Mouse (Mus musculus): ENCODE results near the gene Mto1. TPM values are rescaled to one million over a fixed set of nuclear protein-coding genes. Genes with fewer than 3 reads are reported as not detected.

Gene Mto1
- polyA plus RNA-seq (2012; rRNA removed) (11.5 and 14.0 TPM in 2 replicates), polyA plus RNA-seq (2014; fragmentation: Nextera tagmentation; extraction: Ambion mirVana) (17.7 and 20.4 TPM in 2 replicates)

- peak within 1 kb of the TSS; percentile 80 for H3K27ac ChIP-seq
- H3K4me2 ChIP-seq (ENCODE audit: low read depth), result peak within 1 kb of the TSS; percentile 84
- DNase-seq (ENCODE audit: low read depth in 3 of 3, low spot score in 3 of 3), result peak; percentile 78 to 87 (median 79)
- peaks cover 11 to 13% of the 10 kb centered on the region in 2 experiments for H3K4me1 ChIP-seq (replicated peaks; ENCODE audit: control insufficient read depth in 2 of 2, insufficient read depth in 2 of 2, low read length in 1 of 2)
- peak within 1 kb of the TSS; percentile 99 for H3K9ac ChIP-seq (replicated peaks)
- under 1% methylated on average over 95 of the region's 96 CpGs for WGBS (ENCODE audit: insufficient replicate concordance)
- peak; percentile 35; the same call in 1 of the 2 replicates for TF ChIP-seq EP300 (IDR thresholded peaks at IDR 0.05; ENCODE audit: low read depth)
- no peak for TF ChIP-seq CTCF (IDR thresholded peaks at IDR 0.05; ENCODE audit: low read depth)
- H3K27me3 ChIP-seq (ENCODE audit: control insufficient read depth, insufficient read depth, low read length), result peaks cover 24% of the 10 kb centered on the region
- H3K4me3 ChIP-seq (ENCODE audit: insufficient read depth in 1 of 2, low read depth in 2 of 2, low read length in 2 of 2), result peak within 1 kb of the TSS; percentile 78 to 100
- peak; percentile 91 for ATAC-seq (ENCODE audit: insufficient read depth)
- no peaks in the 10 kb centered on the region for H3K9me3 ChIP-seq (ENCODE audit: control insufficient read depth, low read length)
- H3K36me3 ChIP-seq (replicated peaks; ENCODE audit: control insufficient read depth, insufficient read depth, low read depth), result peaks cover 21% of the 10 kb centered on the region
Measured at GRCm38 (mm10) chr9:78447973-78448873, at the start of gene Mto1, which contains the start of gene Gm17324. TSS of gene Mto1 (plus strand) at chr9:78448208. TSS of gene Gm17324 (minus strand) at chr9:78448786.

GRCm38 (mm10) chr9:78400570-78400969 is 47.4 kb upstream of the Mto1 start:
- Histone ChIP-seq H3K4me3 (ENCODE audit: insufficient read depth in 1 of 2, low read depth in 2 of 2, low read length in 2 of 2) (no peak overlapping the region), H3K36me3 (replicated peaks; ENCODE audit: control insufficient read depth, insufficient read depth, low read depth) (no peaks in the 10 kb centered on the region), H3K4me1 (replicated peaks; ENCODE audit: control insufficient read depth in 2 of 2, insufficient read depth in 2 of 2, low read length in 1 of 2) (no peaks in the 10 kb centered on the region), H3K27me3 (ENCODE audit: control insufficient read depth, insufficient read depth, low read length) (peaks cover 22% of the 10 kb centered on the region), H3K4me2 (ENCODE audit: low read depth) (no peak overlapping the region), H3K9ac (replicated peaks) (no peak overlapping the region), H3K9me3 (ENCODE audit: control insufficient read depth, low read length) (no peaks in the 10 kb centered on the region), H3K27ac (no peak overlapping the region)
- no peak for TF ChIP-seq CTCF (IDR thresholded peaks at IDR 0.05; ENCODE audit: low read depth)
- TF ChIP-seq EP300 (IDR thresholded peaks at IDR 0.05; ENCODE audit: low read depth), result no peak
- ATAC-seq (ENCODE audit: insufficient read depth) (no peak), DNase-seq (ENCODE audit: low read depth in 3 of 3, low spot score in 3 of 3) (no peak)
- WGBS (ENCODE audit: insufficient replicate concordance), result 55% methylated on average over 5 of the region's 5 CpGs

- DNase-seq (ENCODE audit: low read depth in 3 of 3, low spot score in 3 of 3) (no peak), ATAC-seq (ENCODE audit: insufficient read depth) (no peak)
- Histone ChIP-seq H3K4me3 (ENCODE audit: insufficient read depth in 1 of 2, low read depth in 2 of 2, low read length in 2 of 2) (no peak overlapping the region), H3K4me1 (replicated peaks; ENCODE audit: control insufficient read depth in 2 of 2, insufficient read depth in 2 of 2, low read length in 1 of 2) (no peaks in the 10 kb centered on the region), H3K27ac (no peak overlapping the region), H3K9ac (replicated peaks) (no peak overlapping the region), H3K4me2 (ENCODE audit: low read depth) (no peak overlapping the region), H3K27me3 (ENCODE audit: control insufficient read depth, insufficient read depth, low read length) (peaks cover 11% of the 10 kb centered on the region), H3K9me3 (ENCODE audit: control insufficient read depth, low read length) (no peaks in the 10 kb centered on the region), H3K36me3 (replicated peaks; ENCODE audit: control insufficient read depth, insufficient read depth, low read depth) (no peaks in the 10 kb centered on the region)
- TF ChIP-seq CTCF (IDR thresholded peaks at IDR 0.05; ENCODE audit: low read depth), result no peak
- 77% methylated on average over 7 of the region's 7 CpGs for WGBS (ENCODE audit: insufficient replicate concordance)
Measured at GRCm38 (mm10) chr9:78401596-78401995, 46.4 kb upstream of the Mto1 start.

DNA sequence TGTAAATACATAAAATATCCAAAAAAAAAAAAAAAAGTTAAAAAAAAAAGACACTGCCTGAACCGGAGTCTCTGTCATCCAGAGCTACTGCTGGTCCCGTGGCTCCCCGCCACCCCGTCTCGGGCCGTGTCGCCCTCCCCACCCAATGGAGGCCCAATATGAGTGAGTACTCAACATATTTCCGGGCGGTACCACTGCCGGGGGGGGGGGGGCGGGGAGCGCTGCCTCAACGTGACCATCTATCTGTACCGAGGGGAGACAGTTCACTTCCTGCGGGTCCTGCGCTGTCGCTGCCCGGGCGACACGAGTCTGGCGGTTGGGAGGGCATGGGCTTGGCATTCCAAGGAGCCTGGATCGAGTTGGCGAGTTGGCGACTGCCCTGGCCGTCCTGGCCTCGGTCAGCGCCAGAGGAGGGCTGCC is 20.6 kb upstream of the Mto1 start:
- TF ChIP-seq CTCF (IDR thresholded peaks at IDR 0.05; ENCODE audit: low read depth), result no peak
- ATAC-seq (ENCODE audit: insufficient read depth), result peak; percentile 64; the same call in 1 of the 2 replicates
- Histone ChIP-seq H3K27me3 (ENCODE audit: control insufficient read depth, insufficient read depth, low read length) (no peaks in the 10 kb centered on the region), H3K9me3 (ENCODE audit: control insufficient read depth, low read length) (no peaks in the 10 kb centered on the region), H3K36me3 (replicated peaks; ENCODE audit: control insufficient read depth, insufficient read depth, low read depth) (no peaks in the 10 kb centered on the region), H3K9ac (replicated peaks) (no peak overlapping the region), H3K4me1 (replicated peaks; ENCODE audit: control insufficient read depth in 2 of 2, insufficient read depth in 2 of 2, low read length in 1 of 2) (peaks cover 0 to 6% of the 10 kb centered on the region in 2 experiments; a peak in 2 of 4 replicates), H3K4me3 (ENCODE audit: insufficient read depth in 1 of 2, low read depth in 2 of 2, low read length in 2 of 2) (peak overlapping the region; percentile 22 to 23), H3K27ac (no peak overlapping the region), H3K4me2 (ENCODE audit: low read depth) (peak overlapping the region; percentile 63)
- DNase-seq (ENCODE audit: low read depth in 3 of 3, low spot score in 3 of 3), result no peak
- WGBS (ENCODE audit: insufficient replicate concordance), result 12% methylated on average over 24 of the region's 27 CpGs

DNA sequence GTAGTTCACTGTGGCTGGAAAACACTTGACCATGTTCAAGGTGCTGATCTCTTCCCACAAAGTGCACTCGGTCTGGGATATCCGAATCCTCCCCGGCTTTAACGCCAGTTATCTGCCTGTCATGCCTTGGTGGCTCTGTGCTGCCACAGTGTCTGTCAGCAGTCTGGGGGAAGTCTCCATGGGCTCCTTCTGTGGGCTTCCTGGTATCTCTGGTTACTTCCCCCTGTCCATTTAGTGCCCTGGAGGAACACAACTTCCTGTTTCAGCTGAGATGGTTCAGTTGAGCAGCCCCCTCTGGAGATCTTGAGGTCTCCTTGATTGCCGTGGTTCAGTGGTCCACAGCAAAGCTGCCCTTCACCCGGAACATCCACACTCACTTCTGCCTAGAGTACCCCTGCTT is 19.8 kb upstream of the Mto1 start:
- ATAC-seq (ENCODE audit: insufficient read depth) (no peak), DNase-seq (ENCODE audit: low read depth in 3 of 3, low spot score in 3 of 3) (no peak)
- Histone ChIP-seq H3K36me3 (replicated peaks; ENCODE audit: control insufficient read depth, insufficient read depth, low read depth) (no peaks in the 10 kb centered on the region), H3K4me1 (replicated peaks; ENCODE audit: control insufficient read depth in 2 of 2, insufficient read depth in 2 of 2, low read length in 1 of 2) (peaks cover 0 to 6% of the 10 kb centered on the region in 2 experiments; a peak in 2 of 4 replicates), H3K4me2 (ENCODE audit: low read depth) (peak overlapping the region; percentile 63), H3K27ac (no peak overlapping the region), H3K4me3 (ENCODE audit: insufficient read depth in 1 of 2, low read depth in 2 of 2, low read length in 2 of 2) (no peak overlapping the region), H3K27me3 (ENCODE audit: control insufficient read depth, insufficient read depth, low read length) (no peaks in the 10 kb centered on the region), H3K9me3 (ENCODE audit: control insufficient read depth, low read length) (no peaks in the 10 kb centered on the region), H3K9ac (replicated peaks) (no peak overlapping the region)
- 20% methylated on average over 6 of the region's 6 CpGs for WGBS (ENCODE audit: insufficient replicate concordance)
- TF ChIP-seq EP300 (IDR thresholded peaks at IDR 0.05; ENCODE audit: low read depth) (no peak), CTCF (IDR thresholded peaks at IDR 0.05; ENCODE audit: low read depth) (no peak)
